Mouse (Mus musculus): ENCODE results near the gene Spata13. TPM values are rescaled to one million over a fixed set of nuclear protein-coding genes. Genes with fewer than 3 reads are reported as not detected.

Gene Spata13
- polyA plus RNA-seq, 1 experiment from 2014 or later = 21.0 TPM

GRCm38 (mm10) chr14:60676625-60677314 lies 43.0 kb downstream of the Spata13 start:
- Histone ChIP-seq H3K27ac (ENCODE audit: poor library complexity, severe bottlenecking) (no peak overlapping the region), H3K4me2 (no peak overlapping the region), H3K36me3 (no peaks in the 10 kb centered on the region), H3K27me3 (replicated peaks) (no peaks in the 10 kb centered on the region), H3K9ac (no peak overlapping the region), H3K4me1 (replicated peaks) (peaks cover 1% of the 10 kb centered on the region; the same call in 1 of the 2 replicates), H3K9me3 (replicated peaks) (no peaks in the 10 kb centered on the region), H3K4me3 (no peak overlapping the region)
- WGBS = 80% methylated on average over 2 of the region's 2 CpGs
- no peak for ATAC-seq (ENCODE audit: insufficient number of reproducible peaks, low FRiP score)

- no peak overlapping the region for H3K27ac ChIP-seq (ENCODE audit: poor library complexity, severe bottlenecking)
- no peak overlapping the region for H3K4me3 ChIP-seq
- H3K9ac ChIP-seq = no peak overlapping the region
- peaks cover 14% of the 10 kb centered on the region for H3K4me1 ChIP-seq (replicated peaks)
- WGBS = 48% methylated on average over 12 of the region's 12 CpGs
- no peaks in the 10 kb centered on the region for H3K27me3 ChIP-seq (replicated peaks)
- ATAC-seq (ENCODE audit: insufficient number of reproducible peaks, low FRiP score) = peak; percentile 73; the same call in 1 of the 2 replicates
- no peaks in the 10 kb centered on the region for H3K9me3 ChIP-seq (replicated peaks)
- no peak overlapping the region for H3K4me2 ChIP-seq
- H3K36me3 ChIP-seq = no peaks in the 10 kb centered on the region
Measured at GRCm38 (mm10) chr14:60682361-60683023, 48.7 kb downstream of the Spata13 start.

GRCm38 (mm10) chr14:60683989-60684388 lies 50.2 kb downstream of the Spata13 start:
- Histone ChIP-seq H3K36me3 (no peaks in the 10 kb centered on the region), H3K4me3 (no peak overlapping the region), H3K27me3 (replicated peaks) (no peaks in the 10 kb centered on the region), H3K4me1 (replicated peaks) (peaks cover 14% of the 10 kb centered on the region), H3K9ac (no peak overlapping the region), H3K9me3 (replicated peaks) (no peaks in the 10 kb centered on the region), H3K27ac (ENCODE audit: poor library complexity, severe bottlenecking) (no peak overlapping the region), H3K4me2 (no peak overlapping the region)
- no peak for ATAC-seq (ENCODE audit: insufficient number of reproducible peaks, low FRiP score)
- WGBS = 85% methylated on average over 10 of the region's 10 CpGs

- Histone ChIP-seq H3K9ac (no peak overlapping the region), H3K4me2 (no peak overlapping the region), H3K9me3 (replicated peaks) (no peaks in the 10 kb centered on the region), H3K36me3 (no peaks in the 10 kb centered on the region), H3K27me3 (replicated peaks) (peaks cover 5% of the 10 kb centered on the region; the same call in 1 of the 2 replicates), H3K4me3 (no peak overlapping the region), H3K27ac (ENCODE audit: poor library complexity, severe bottlenecking) (no peak overlapping the region), H3K4me1 (replicated peaks) (peaks cover 13% of the 10 kb centered on the region)
- ATAC-seq (ENCODE audit: insufficient number of reproducible peaks, low FRiP score) = no peak
- WGBS = 88% methylated on average over 11 of the region's 11 CpGs
Measured at GRCm38 (mm10) chr14:60686733-60687132, 52.9 kb downstream of the Spata13 start.

- Histone ChIP-seq H3K4me1 (replicated peaks) (peaks cover 8% of the 10 kb centered on the region), H3K36me3 (no peaks in the 10 kb centered on the region), H3K27me3 (replicated peaks) (peaks cover 5% of the 10 kb centered on the region; the same call in 1 of the 2 replicates), H3K4me3 (no peak overlapping the region), H3K4me2 (no peak overlapping the region), H3K9ac (no peak overlapping the region), H3K27ac (ENCODE audit: poor library complexity, severe bottlenecking) (no peak overlapping the region), H3K9me3 (replicated peaks) (no peaks in the 10 kb centered on the region)
- 83% methylated on average over 7 of the region's 7 CpGs for WGBS
- ATAC-seq (ENCODE audit: insufficient number of reproducible peaks, low FRiP score) = no peak
Measured at GRCm38 (mm10) chr14:60687241-60687640, 53.4 kb downstream of the Spata13 start.

- 41% methylated on average over 7 of the region's 7 CpGs for WGBS
- ATAC-seq (ENCODE audit: insufficient number of reproducible peaks, low FRiP score) = no peak; the same call in 1 of the 2 replicates
- peaks cover 5% of the 10 kb centered on the region; the same call in 1 of the 2 replicates for H3K27me3 ChIP-seq (replicated peaks)
- H3K4me3 ChIP-seq = no peak overlapping the region
- H3K4me1 ChIP-seq (replicated peaks) = peaks cover 9% of the 10 kb centered on the region; the same call in 1 of the 2 replicates
- H3K27ac ChIP-seq (ENCODE audit: poor library complexity, severe bottlenecking) = no peak overlapping the region
- H3K9ac ChIP-seq = no peak overlapping the region
- H3K9me3 ChIP-seq (replicated peaks) = no peaks in the 10 kb centered on the region
- H3K4me2 ChIP-seq = no peak overlapping the region
- H3K36me3 ChIP-seq = no peaks in the 10 kb centered on the region
Measured at GRCm38 (mm10) chr14:60688509-60689205, 54.9 kb downstream of the Spata13 start.

GRCm38 (mm10) chr14:60689768-60690167 lies 56.0 kb downstream of the Spata13 start:
- Histone ChIP-seq H3K4me2 (no peak overlapping the region), H3K36me3 (no peaks in the 10 kb centered on the region), H3K27me3 (replicated peaks) (peaks cover 5% of the 10 kb centered on the region; the same call in 1 of the 2 replicates), H3K27ac (ENCODE audit: poor library complexity, severe bottlenecking) (no peak overlapping the region), H3K9ac (no peak overlapping the region), H3K4me3 (no peak overlapping the region), H3K4me1 (replicated peaks) (peaks cover 9% of the 10 kb centered on the region; the same call in 1 of the 2 replicates), H3K9me3 (replicated peaks) (no peaks in the 10 kb centered on the region)
- no peak for ATAC-seq (ENCODE audit: insufficient number of reproducible peaks, low FRiP score)
- 83% methylated on average over 5 of the region's 5 CpGs for WGBS

- no peak for ATAC-seq (ENCODE audit: insufficient number of reproducible peaks, low FRiP score)
- Histone ChIP-seq H3K9ac (no peak overlapping the region), H3K4me3 (no peak overlapping the region), H3K4me1 (replicated peaks) (peaks cover 9% of the 10 kb centered on the region; the same call in 1 of the 2 replicates), H3K27me3 (replicated peaks) (peaks cover 5% of the 10 kb centered on the region; the same call in 1 of the 2 replicates), H3K4me2 (no peak overlapping the region), H3K36me3 (no peaks in the 10 kb centered on the region), H3K27ac (ENCODE audit: poor library complexity, severe bottlenecking) (no peak overlapping the region), H3K9me3 (replicated peaks) (no peaks in the 10 kb centered on the region)
- WGBS = 85% methylated on average over 7 of the region's 7 CpGs
Measured at GRCm38 (mm10) chr14:60690631-60691030, 56.8 kb downstream of the Spata13 start.

GRCm38 (mm10) chr14:60693122-60693536 lies 59.3 kb downstream of the Spata13 start:
- 57% methylated on average over 11 of the region's 11 CpGs for WGBS
- H3K4me1 ChIP-seq (replicated peaks) = peaks cover 9% of the 10 kb centered on the region; the same call in 1 of the 2 replicates
- no peak overlapping the region for H3K27ac ChIP-seq (ENCODE audit: poor library complexity, severe bottlenecking)
- no peaks in the 10 kb centered on the region for H3K36me3 ChIP-seq
- H3K4me3 ChIP-seq = no peak overlapping the region
- H3K9ac ChIP-seq = no peak overlapping the region
- H3K4me2 ChIP-seq = no peak overlapping the region
- no peak for ATAC-seq (ENCODE audit: insufficient number of reproducible peaks, low FRiP score)
- no peaks in the 10 kb centered on the region for H3K9me3 ChIP-seq (replicated peaks)
- H3K27me3 ChIP-seq (replicated peaks) = peaks cover 5% of the 10 kb centered on the region; the same call in 1 of the 2 replicates

- Histone ChIP-seq H3K9me3 (replicated peaks) (no peaks in the 10 kb centered on the region), H3K4me2 (no peak overlapping the region), H3K36me3 (no peaks in the 10 kb centered on the region), H3K9ac (no peak overlapping the region), H3K4me3 (no peak overlapping the region), H3K27ac (ENCODE audit: poor library complexity, severe bottlenecking) (no peak overlapping the region), H3K27me3 (replicated peaks) (peaks cover 5% of the 10 kb centered on the region; the same call in 1 of the 2 replicates), H3K4me1 (replicated peaks) (peaks cover 9% of the 10 kb centered on the region; the same call in 1 of the 2 replicates)
- 81% methylated on average over 5 of the region's 5 CpGs for WGBS
- ATAC-seq (ENCODE audit: insufficient number of reproducible peaks, low FRiP score) = no peak
Measured at GRCm38 (mm10) chr14:60693666-60694065, 59.9 kb downstream of the Spata13 start.
